Mouse (Mus musculus) G1E (cell line): ENCODE results near the gene Spry2. TPM values are rescaled to one million over a fixed set of nuclear protein-coding genes. Genes with fewer than 3 reads are reported as not detected.

Experiments used
- ATAC-seq: 2 replicates; pipeline ENCODE4 v1.8.0; 2016; ENCODE audit warnings: mild to moderate bottlenecking; ENCODE audit not compliant: insufficient number of reproducible peaks, poor library complexity, low FRiP score, severe bottlenecking; ENCODE audit errors: extremely low read depth
- DNase-seq: peaks from one replicate; pipeline ENCODE4 v3.0.0; 2012; ENCODE audit warnings: low spot score
- H3K27me3 ChIP-seq: 2 replicates; pipeline ENCODE4 v1.6.1; 2012; ENCODE audit warnings: mild to moderate bottlenecking, low read length, inconsistent platforms; ENCODE audit not compliant: insufficient read depth
- H3K36me3 ChIP-seq: replicated peaks from 2 replicates; pipeline ENCODE3; 2012; ENCODE audit warnings: mild to moderate bottlenecking, inconsistent platforms
- H3K4me1 ChIP-seq: 2 replicates; pipeline ENCODE4 v1.6.1; 2012; ENCODE audit warnings: low read depth, low read length, inconsistent platforms, mixed read lengths; ENCODE audit not compliant: insufficient read depth
- H3K4me3 ChIP-seq: 2 replicates; pipeline ENCODE4 v1.5.1; 2012; ENCODE audit warnings: low read depth, mild to moderate bottlenecking, inconsistent platforms, low read length, moderate library complexity, mixed read lengths
- H3K9me3 ChIP-seq: replicated peaks from 2 replicates; pipeline ENCODE4 v1.6.1; 2012; ENCODE audit warnings: inconsistent platforms
- CTCF ChIP-seq: IDR thresholded peaks from 2 replicates; pipeline ENCODE4 v1.5.1; 2012; ENCODE audit warnings: low read depth, low read length, inconsistent platforms, mixed read lengths
- GATA1 ChIP-seq: IDR thresholded peaks from 2 replicates; pipeline ENCODE4 v1.6.1; 2012; ENCODE audit warnings: borderline replicate concordance, low read length, inconsistent platforms, mixed read lengths
- GATA2 ChIP-seq: IDR thresholded peaks from 2 replicates; pipeline ENCODE4 v1.6.1; 2012; ENCODE audit warnings: low read depth, low read length, inconsistent platforms, borderline replicate concordance
- POLR2AphosphoS5 ChIP-seq: IDR thresholded peaks from 2 replicates; pipeline ENCODE4 v1.6.1; 2012; ENCODE audit warnings: low read depth, low read length, inconsistent platforms; ENCODE audit not compliant: insufficient replicate concordance
- TAL1 ChIP-seq: conservative IDR thresholded peaks from 2 replicates; pipeline ENCODE4 v1.6.1; 2012; ENCODE audit warnings: low read depth, low read length, inconsistent platforms, mixed read lengths
- polyA plus RNA-seq: library from polyadenylated mRNA; stranded (reverse); fragments of >175 nt; gene quantifications from 2 replicates; pipeline ENCODE4 v1.2.3, GENCODE M21; 2012
- total RNA-seq, 2 experiments: library from RNA; stranded (forward) in 1 of 2; stranded (reverse) in 1 of 2; fragments of 200-1000 nt in 1 of 2; fragments of >200 nt in 1 of 2; fragmentation: Nextera tagmentation in 1 of 2; gene quantifications; 2 replicates each; pipeline ENCODE4 v1.2.3; 2014 to 2017

Spry2 gene
- total RNA-seq (2014; fragmentation: Nextera tagmentation) (not detected in 2 replicates), total RNA-seq (2017) (0.06 and 0.11 TPM in 2 replicates), polyA plus RNA-seq (not detected in 2 replicates)

DNA sequence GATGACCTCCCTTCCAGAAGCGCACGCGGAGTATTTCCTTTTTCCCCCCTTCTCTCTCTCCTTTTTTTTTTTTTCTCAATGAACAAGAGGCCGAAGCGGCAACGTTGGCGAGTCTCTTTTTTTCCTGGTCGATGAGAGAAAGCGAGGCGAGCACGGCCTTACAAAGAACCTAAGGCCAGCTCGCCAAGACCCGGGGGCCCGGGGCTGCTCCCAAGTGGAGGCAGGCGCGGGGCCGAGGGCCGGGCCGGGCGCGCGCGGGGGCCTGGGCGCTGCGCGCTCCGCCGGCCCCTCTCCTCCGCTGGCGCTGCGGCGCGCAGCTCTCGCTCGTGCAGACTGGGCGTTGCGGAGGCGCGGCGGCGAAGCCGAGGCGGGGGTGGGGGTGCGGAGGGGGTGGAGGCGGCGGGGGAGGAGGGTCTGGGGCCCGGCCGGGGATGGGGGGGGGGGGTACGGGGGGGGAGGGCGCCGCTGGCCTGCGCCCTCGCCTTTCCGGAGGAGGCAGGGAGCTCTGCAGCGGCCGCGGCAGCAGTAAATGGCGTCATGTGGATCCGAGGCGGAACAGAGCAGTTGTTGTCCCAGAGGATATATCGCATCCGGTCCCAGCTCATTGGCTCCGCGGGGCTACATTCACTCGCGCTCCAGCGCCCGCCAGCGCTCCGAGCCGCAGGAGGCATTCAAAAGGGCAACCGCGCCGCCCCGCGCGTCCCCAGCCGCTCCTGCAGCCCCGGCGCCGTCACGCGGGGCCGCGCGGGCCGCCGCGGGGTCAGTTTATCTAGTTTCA, at the start of gene Spry2:
Gene Spry2 (minus strand): TSS at position 29 of the 778 bp plus-strand sequence.
- TF ChIP-seq POLR2AphosphoS5, result no peak
- no peak for TF ChIP-seq GATA2
- TF ChIP-seq CTCF, result no peak
- no peak for TF ChIP-seq GATA1
- no peak for TF ChIP-seq TAL1
- H3K4me3 ChIP-seq, result peak within 1 kb of the TSS; percentile 14; the same call in 1 of the 2 replicates
- H3K36me3 ChIP-seq, result no peaks in the 10 kb centered on the region
- H3K4me1 ChIP-seq, result no peaks in the 10 kb centered on the region; the same call in 1 of the 2 replicates
- H3K9me3 ChIP-seq, result peaks cover 62% of the 10 kb centered on the region
- ATAC-seq (no peak), DNase-seq (no peak)
- H3K27me3 ChIP-seq, result no peaks in the 10 kb centered on the region; the same call in 1 of the 2 replicates

DNA sequence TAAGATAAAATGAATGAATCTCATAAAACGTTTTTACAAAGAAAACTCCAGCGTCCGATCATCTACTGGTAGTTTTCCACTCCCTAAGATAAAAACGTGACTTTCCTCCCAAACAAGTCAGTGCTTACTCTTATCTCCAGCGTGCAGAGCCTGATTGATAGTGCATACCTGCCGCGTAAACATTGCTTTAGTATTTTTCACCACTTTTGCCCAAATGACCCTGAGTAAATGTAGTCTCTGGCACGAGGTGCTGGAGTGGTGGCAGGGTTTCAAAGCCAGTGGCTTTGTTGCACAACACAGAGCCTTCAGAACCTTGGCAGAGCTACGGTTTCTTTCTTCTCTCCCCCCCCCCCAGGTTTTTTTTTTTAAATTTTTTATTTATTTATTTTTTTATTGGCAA, 44.7 kb upstream of the Spry2 start:
- TF ChIP-seq POLR2AphosphoS5 (no peak), CTCF (no peak), GATA1 (no peak), GATA2 (no peak), TAL1 (no peak)
- Histone ChIP-seq H3K27me3 (no peaks in the 10 kb centered on the region), H3K36me3 (no peaks in the 10 kb centered on the region), H3K9me3 (peaks cover 26% of the 10 kb centered on the region), H3K4me1 (no peaks in the 10 kb centered on the region), H3K4me3 (no peak overlapping the region)
- ATAC-seq (no peak), DNase-seq (no peak)

DNA sequence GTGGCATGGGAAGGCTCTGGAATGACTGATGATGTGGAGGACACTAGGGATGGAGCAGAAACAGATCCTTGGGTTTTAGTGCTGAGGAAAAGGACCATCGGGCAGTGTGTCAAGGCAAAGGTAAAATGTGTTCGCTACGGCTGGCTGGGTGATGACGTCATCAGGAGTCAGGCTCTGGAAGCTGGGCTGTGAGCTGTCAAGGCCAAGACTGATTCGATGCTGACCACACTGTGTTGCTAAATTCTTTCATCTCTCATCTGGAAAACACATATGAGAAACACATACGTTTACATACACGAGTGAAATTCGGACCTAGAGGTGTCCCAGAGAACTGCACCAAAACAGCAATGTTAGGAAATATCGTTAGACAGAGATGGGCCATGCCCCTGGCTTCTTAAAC, 30.1 kb upstream of the Spry2 start:
- Histone ChIP-seq H3K4me1 (no peaks in the 10 kb centered on the region), H3K9me3 (peaks cover 33% of the 10 kb centered on the region), H3K36me3 (no peaks in the 10 kb centered on the region), H3K4me3 (no peak overlapping the region), H3K27me3 (no peaks in the 10 kb centered on the region)
- no peak for DNase-seq
- no peak for TF ChIP-seq GATA1
- TF ChIP-seq TAL1, result no peak
- no peak for TF ChIP-seq POLR2AphosphoS5
- TF ChIP-seq CTCF, result no peak
- TF ChIP-seq GATA2, result no peak
- ATAC-seq, result no peak

DNA sequence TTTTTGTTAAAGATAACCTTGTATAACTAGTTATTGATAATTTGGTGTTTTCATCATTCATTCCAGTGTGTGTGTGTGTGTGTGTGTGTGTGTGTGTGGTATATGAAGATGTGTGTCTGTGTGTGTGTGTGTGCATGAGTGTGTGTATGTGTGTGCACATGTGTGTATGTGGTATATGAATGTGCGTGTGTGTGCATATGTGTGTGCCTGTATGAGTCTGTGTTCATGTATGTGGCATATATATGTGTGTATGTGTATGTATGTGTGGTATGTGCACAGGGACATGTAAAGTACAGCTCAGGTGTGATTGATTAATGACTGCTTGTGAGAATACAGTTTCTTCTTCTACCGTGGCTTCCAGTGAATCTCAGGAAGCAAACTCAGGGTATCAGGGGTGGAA, 28.7 kb upstream of the Spry2 start:
- Histone ChIP-seq H3K4me1 (no peaks in the 10 kb centered on the region), H3K36me3 (no peaks in the 10 kb centered on the region), H3K27me3 (no peaks in the 10 kb centered on the region), H3K9me3 (peaks cover 41% of the 10 kb centered on the region), H3K4me3 (no peak overlapping the region)
- ATAC-seq (no peak), DNase-seq (no peak)
- TF ChIP-seq GATA2 (no peak), GATA1 (no peak), TAL1 (no peak), CTCF (no peak), POLR2AphosphoS5 (no peak)

DNA sequence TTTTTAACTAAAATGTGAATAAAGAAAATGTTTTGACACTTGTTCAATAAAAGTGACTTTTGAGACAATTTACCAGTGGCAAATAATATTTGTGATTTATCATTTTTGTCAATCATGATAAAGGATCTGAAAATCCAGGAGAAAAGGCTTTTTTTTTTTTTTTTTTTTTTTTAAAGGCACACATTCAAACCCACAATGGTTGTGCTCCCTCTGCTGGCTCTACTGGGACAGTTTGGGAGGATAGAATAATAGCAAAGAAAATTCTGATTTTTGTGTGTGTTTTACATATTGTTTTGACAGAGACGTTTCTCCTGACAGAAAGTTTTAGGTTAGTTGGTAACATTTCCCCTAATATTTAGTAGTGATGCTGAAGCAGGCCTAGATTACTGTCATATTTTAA, 28.1 kb upstream of the Spry2 start:
- Histone ChIP-seq H3K36me3 (no peaks in the 10 kb centered on the region), H3K9me3 (peaks cover 44% of the 10 kb centered on the region), H3K4me3 (no peak overlapping the region), H3K4me1 (no peaks in the 10 kb centered on the region), H3K27me3 (no peaks in the 10 kb centered on the region)
- DNase-seq (no peak), ATAC-seq (no peak)
- TF ChIP-seq GATA2, result no peak
- no peak for TF ChIP-seq GATA1
- no peak for TF ChIP-seq POLR2AphosphoS5
- TF ChIP-seq CTCF, result no peak
- TF ChIP-seq TAL1, result no peak

DNA sequence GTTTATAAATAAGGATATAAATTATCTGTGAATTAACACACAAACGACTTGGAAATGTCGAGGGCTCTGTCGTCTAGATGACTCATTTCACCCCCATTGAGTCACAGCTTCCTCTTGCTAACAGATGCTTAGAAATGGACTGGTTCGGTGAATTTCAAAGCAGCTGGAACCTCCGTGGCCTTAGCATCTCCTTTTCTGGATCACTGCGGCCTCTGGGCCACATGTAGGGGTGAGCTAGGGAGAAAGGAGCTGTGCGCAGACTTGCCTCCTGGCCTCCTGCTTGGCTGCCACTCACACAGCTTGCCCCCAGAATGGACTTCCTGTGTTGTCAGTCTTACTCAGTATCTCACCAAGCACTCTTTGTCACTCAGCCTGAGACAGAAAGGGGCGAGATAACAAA, 26.3 kb upstream of the Spry2 start:
- DNase-seq (no peak), ATAC-seq (no peak)
- Histone ChIP-seq H3K4me3 (no peak overlapping the region), H3K27me3 (no peaks in the 10 kb centered on the region), H3K4me1 (no peaks in the 10 kb centered on the region), H3K9me3 (peaks cover 55% of the 10 kb centered on the region), H3K36me3 (no peaks in the 10 kb centered on the region)
- TF ChIP-seq GATA2 (no peak), CTCF (no peak), POLR2AphosphoS5 (no peak), GATA1 (no peak), TAL1 (no peak)
